In the genomic region with DNA sequence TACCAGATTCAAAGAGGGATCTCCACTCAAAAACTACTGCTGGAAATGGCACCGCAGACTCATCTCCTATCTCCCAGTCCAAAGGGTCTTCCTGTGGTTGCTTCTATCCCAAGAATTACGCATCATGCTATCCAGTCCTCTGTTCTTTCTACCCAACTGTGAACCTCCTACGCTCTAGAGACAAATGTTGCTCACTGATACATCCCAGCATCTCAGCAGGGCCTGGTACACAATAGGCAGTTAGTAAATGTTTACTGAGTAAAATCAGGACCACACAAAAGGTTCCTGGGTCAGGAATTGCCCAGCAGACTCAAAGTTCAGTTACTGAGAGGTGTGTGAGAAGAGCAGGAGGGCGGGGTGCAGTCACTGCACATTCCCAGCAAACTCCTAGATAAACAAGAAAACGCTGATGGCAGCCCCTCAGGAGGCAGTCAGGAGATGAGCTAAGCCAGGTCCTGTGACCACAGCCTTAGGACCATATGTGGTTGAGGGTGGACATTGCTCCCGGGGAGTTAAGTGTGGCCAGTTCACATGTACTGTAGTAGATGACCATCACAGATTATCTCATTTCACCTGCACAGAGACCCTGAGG, we compare ENCODE assay signal across 26 mouse cellular contexts. TPM values are rescaled to one million over a fixed set of nuclear protein-coding genes. Genes with fewer than 3 reads are reported as not detected.
A peak's percentile ranks its signal among the peaks of the same experiment; 100 is the strongest.
DNase-seq lines count a peak whose midpoint lies in the region; ATAC-seq and TF ChIP-seq lines count a peak whose summit lies in the region.
"Had no signal": no experiment of that assay in that cellular context is flagged by ENCODE, and none has a peak within 500 bp of the region (broad histone marks: within the 10 kb centered on the region; RNA-seq: fewer than 3 reads in every experiment).

No protein-coding gene starts in this region.

- peaks cover 21% of the 10 kb centered on the region for H3K4me1 ChIP-seq in heart, embryonic 15.5 days (replicated peaks)
- peaks cover 16% of the 10 kb centered on the region for H3K4me1 ChIP-seq in lung, postnatal 0 days (ENCODE audit: insufficient read depth, low read depth, low read length)
- H3K4me1 ChIP-seq in kidney, adult 2 months (ENCODE audit: control insufficient read depth, insufficient read depth, low read length) = peaks cover 35% of the 10 kb centered on the region

- no peak for TF ChIP-seq POLR2A in kidney, adult 2 months (IDR thresholded peaks at IDR 0.05; ENCODE audit: low read depth, low read length)

- DNase-seq in heart, adult 9 months (ENCODE audit: low spot score in 2 of 2) = no peak
- no peak for DNase-seq in lung, postnatal 0 days (ENCODE audit: low spot score)
- no peak for DNase-seq in lung, postnatal 25 days (ENCODE audit: low spot score)
- DNase-seq in kidney, adult 2 months = peak; percentile 90
- peak; percentile 72 to 86 for DNase-seq in kidney, postnatal 36 days
- no peak for DNase-seq in left cerebral cortex, adult 18-20 months (ENCODE audit: low spot score in 2 of 2)
- no peak for DNase-seq in Muller cell, postnatal 12 days (ENCODE audit: inconsistent ontology term)
- DNase-seq: adrenal gland, postnatal 14 days; cerebellum, adult 9-11 months; gastrocnemius, postnatal 36 days; right cerebral cortex, postnatal 14 days had no signal

- 0 out of 2 replicates have a peak, but pooled peaks cover 3% of the 10 kb centered on the region for H3K27me3 ChIP-seq in heart, embryonic 15.5 days
- no peaks in the 10 kb centered on the region for H3K27me3 ChIP-seq in lung, postnatal 0 days (replicated peaks; ENCODE audit: insufficient read depth, low read length)
- no peaks in the 10 kb centered on the region for H3K27me3 ChIP-seq in kidney, adult 2 months (replicated peaks; ENCODE audit: control insufficient read depth, insufficient read depth, low read length)
- H3K27me3 ChIP-seq: Patski had no signal

- H3K27ac ChIP-seq in heart, embryonic 15.5 days = no peak overlapping the region
- H3K27ac ChIP-seq in lung, postnatal 0 days (ENCODE audit: low read length) = peak overlapping the region; percentile 12; the same call in 1 of the 2 replicates
- peak overlapping the region; percentile 57 for H3K27ac ChIP-seq in kidney, adult 2 months (ENCODE audit: insufficient read depth, low read depth, low read length)
- H3K27ac ChIP-seq: forebrain, embryonic 12.5 days; limb, embryonic 15.5 days; neural tube, embryonic 12.5 days had no signal

- TF ChIP-seq CTCF in lung, postnatal 0 days (IDR thresholded peaks at IDR 0.05) = no peak
- TF ChIP-seq CTCF in kidney, adult 2 months (conservative IDR thresholded peaks at IDR 0.05; ENCODE audit: insufficient read depth, insufficient read length, low read depth, low read length) = no peak

- 0 out of 2 replicates have a peak overlapping the region, but pooled peaks have one; percentile 2 for H3K9ac ChIP-seq in heart, embryonic 15.5 days
- no peak overlapping the region for H3K9ac ChIP-seq in lung, postnatal 0 days (replicated peaks; ENCODE audit: low read depth)
- H3K9ac ChIP-seq: forebrain, embryonic 12.5 days; limb, embryonic 15.5 days; neural tube, embryonic 12.5 days had no signal

- no peak for ATAC-seq in heart, embryonic 15.5 days (replicated peaks; ENCODE audit: insufficient number of reproducible peaks, insufficient read depth, low FRiP score, low read depth)
- ATAC-seq in lung, postnatal 0 days = no peak
- ATAC-seq: activated CD4-positive, CD25-positive, alpha-beta regulatory T cell, adult 4 months; Patski had no signal

- no peak for TF ChIP-seq EP300 in lung, postnatal 0 days (IDR thresholded peaks at IDR 0.05)

- 74% methylated on average over 6 of the region's 6 CpGs for WGBS in heart, embryonic 15.5 days
- WGBS in lung, postnatal 0 days = 75% methylated on average over 6 of the region's 6 CpGs
- WGBS in kidney, adult 2 months = 60% methylated on average over 6 of the region's 6 CpGs

- no peaks in the 10 kb centered on the region for H3K9me3 ChIP-seq in heart, embryonic 15.5 days (replicated peaks)
- no peaks in the 10 kb centered on the region for H3K9me3 ChIP-seq in lung, postnatal 0 days (ENCODE audit: low read length)
- H3K9me3 ChIP-seq: forebrain, embryonic 12.5 days; limb, embryonic 15.5 days; neural tube, embryonic 12.5 days had no signal

- no peak overlapping the region for H3K4me2 ChIP-seq in heart, embryonic 15.5 days
- H3K4me2 ChIP-seq in lung, postnatal 0 days (replicated peaks; ENCODE audit: low read depth, low read length) = no peak overlapping the region
- H3K4me2 ChIP-seq: forebrain, embryonic 12.5 days; limb, embryonic 15.5 days; neural tube, embryonic 12.5 days had no signal

- no peak overlapping the region for H3K4me3 ChIP-seq in heart, embryonic 15.5 days
- no peak overlapping the region for H3K4me3 ChIP-seq in lung, postnatal 0 days (ENCODE audit: low read depth, low read length)
- no peak overlapping the region for H3K4me3 ChIP-seq in kidney, adult 2 months (ENCODE audit: insufficient read depth, low read depth, low read length)
- H3K4me3 ChIP-seq: forebrain, embryonic 12.5 days; limb, embryonic 15.5 days; neural tube, embryonic 12.5 days had no signal

- no peaks in the 10 kb centered on the region for H3K36me3 ChIP-seq in heart, embryonic 15.5 days
- H3K36me3 ChIP-seq in lung, postnatal 0 days (ENCODE audit: insufficient read depth, low read length) = no peaks in the 10 kb centered on the region
- H3K36me3 ChIP-seq in kidney, adult 2 months (ENCODE audit: control insufficient read depth, insufficient read depth, low read length) = no peaks in the 10 kb centered on the region
- H3K36me3 ChIP-seq: forebrain, embryonic 12.5 days; limb, embryonic 15.5 days; neural tube, embryonic 12.5 days had no signal

RNA-seq across cellular contexts. Expression of a gene that starts 4.4 kb away (rescaled TPM):
- 4.3 and 5.9 TPM in 2 replicates for polyA plus RNA-seq in heart, embryonic 15.5 days (2015; fragmentation: Nextera tagmentation; extraction: Ambion mirVana)
- polyA plus RNA-seq in lung, postnatal 0 days (2015; fragmentation: Nextera tagmentation; extraction: Ambion mirVana) = 39.7 and 42.6 TPM in 2 replicates
- polyA plus RNA-seq in kidney, adult 2 months (2012; rRNA removed) = 23.0 and 23.9 TPM in 2 replicates
- 10 to 100 TPM; 29.5 to 30.8 TPM for total RNA-seq in left cerebral cortex, adult 18-20 months (2021)

RNA-seq across cellular contexts. Expression of a gene that starts 24.2 kb away (rescaled TPM):
- polyA plus RNA-seq in heart, embryonic 15.5 days (2015; fragmentation: Nextera tagmentation; extraction: Ambion mirVana) = not detected in 2 replicates
- 0.08 and 0.14 TPM in 2 replicates for polyA plus RNA-seq in lung, postnatal 0 days (2015; fragmentation: Nextera tagmentation; extraction: Ambion mirVana)
- not detected in 2 replicates for polyA plus RNA-seq in kidney, adult 2 months (2012; rRNA removed)
- not detected for total RNA-seq in left cerebral cortex, adult 18-20 months (2021)
- total RNA-seq: adrenal gland, postnatal 14 days; gastrocnemius, postnatal 36 days; layer of hippocampus, postnatal 10 days; left cerebral cortex, postnatal 25 days; megakaryocyte progenitor cell, adult 5-6 weeks; monocyte, adult 5-6 weeks had no signal
- polyA plus RNA-seq: activated CD4-positive, CD25-positive, alpha-beta regulatory T cell, adult 4 months; forebrain, embryonic 12.5 days; limb, embryonic 15.5 days; liver, embryonic 16.5 days; neural tube, embryonic 12.5 days; thymus, postnatal 0 days had no signal

RNA-seq across cellular contexts. Expression of a gene that starts 44.6 kb away (rescaled TPM):
- 59.4 and 66.6 TPM in 2 replicates for polyA plus RNA-seq in heart, embryonic 15.5 days (2015; fragmentation: Nextera tagmentation; extraction: Ambion mirVana)
- polyA plus RNA-seq in lung, postnatal 0 days (2015; fragmentation: Nextera tagmentation; extraction: Ambion mirVana) = 26.9 and 27.8 TPM in 2 replicates
- 28.9 and 42.4 TPM in 2 replicates for polyA plus RNA-seq in kidney, adult 2 months (2012; rRNA removed)
- 10 to 100 TPM; 39.3 to 43.3 TPM for total RNA-seq in left cerebral cortex, adult 18-20 months (2021)

RNA-seq across cellular contexts. Expression of a gene that starts 46.0 kb away (rescaled TPM):
- not detected in 2 replicates for polyA plus RNA-seq in heart, embryonic 15.5 days (2015; fragmentation: Nextera tagmentation; extraction: Ambion mirVana)
- polyA plus RNA-seq in lung, postnatal 0 days (2015; fragmentation: Nextera tagmentation; extraction: Ambion mirVana) = not detected in 2 replicates
- not detected in 2 replicates for polyA plus RNA-seq in kidney, adult 2 months (2012; rRNA removed)
- not detected for total RNA-seq in left cerebral cortex, adult 18-20 months (2021)
- total RNA-seq: adrenal gland, postnatal 14 days; gastrocnemius, postnatal 36 days; layer of hippocampus, postnatal 10 days; left cerebral cortex, postnatal 25 days; megakaryocyte progenitor cell, adult 5-6 weeks; monocyte, adult 5-6 weeks had no signal
- polyA plus RNA-seq: activated CD4-positive, CD25-positive, alpha-beta regulatory T cell, adult 4 months; forebrain, embryonic 12.5 days; heart, embryonic 14.5 days; hindbrain, embryonic 11.5 days; limb, embryonic 15.5 days; liver, embryonic 16.5 days; neural tube, embryonic 12.5 days; stomach, embryonic 16.5 days; thymus, postnatal 0 days had no signal

Comparison
In these comparisons a context has a peak if more than half of its experiments do, and no peak if none do; other contexts are left out.
1. DNase-seq: peak in kidney, adult 2 months (single experiment) and kidney, postnatal 36 days (2 of 2); none in heart, adult 9 months (0 of 2), lung, postnatal 0 days (single experiment), lung, postnatal 25 days (single experiment), left cerebral cortex, adult 18-20 months (0 of 2) and Muller cell, postnatal 12 days (single experiment).